Mouse (Mus musculus) MN1 (cell line): Measurements from ENCODE around the gene Pdpn.
"Not testable (repeated sequence)": the region's sequence is repeated elsewhere in the genome, so short reads cannot be mapped to it uniquely, and the experiment has no call there.

ENCODE experiments used
- DNase-seq: peaks from one replicate; pipeline ENCODE4 v3.0.0-alpha.2; 2016; ENCODE audit warnings: low spot score

Pdpn gene

GRCm38 (mm10) chr4:143299325-143300070 lies at the start of gene Pdpn:
Gene Pdpn (minus strand): TSS chr4:143299564.
- no peak for DNase-seq

- no peak for DNase-seq
These were observed 49.3 kb upstream of the Pdpn start for GRCm38 (mm10) chr4:143348678-143349077.

GRCm38 (mm10) chr4:143345491-143345890 lies 46.1 kb upstream of the Pdpn start:
- DNase-seq = not testable (repeated sequence)

DNA sequence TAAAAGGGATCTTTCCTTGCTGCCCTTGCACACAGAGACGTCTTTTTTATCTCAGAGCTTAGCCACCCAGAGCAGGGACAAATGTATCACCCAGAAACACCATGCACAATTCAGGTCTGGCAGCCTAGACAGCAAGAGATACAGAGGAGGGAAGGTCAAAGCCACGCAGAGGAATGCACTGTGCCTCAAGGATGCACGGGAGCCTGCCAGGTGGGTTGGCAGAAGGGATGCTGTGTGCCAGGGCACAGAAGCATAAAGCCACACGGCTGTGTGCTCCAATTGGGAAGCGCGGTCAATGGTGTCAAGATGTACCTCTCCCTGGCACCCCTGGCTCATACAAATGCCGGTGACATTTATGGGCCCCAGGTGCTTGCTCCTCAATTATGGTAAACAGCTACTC lies 42.1 kb upstream of the Pdpn start:
- DNase-seq = no peak

DNA sequence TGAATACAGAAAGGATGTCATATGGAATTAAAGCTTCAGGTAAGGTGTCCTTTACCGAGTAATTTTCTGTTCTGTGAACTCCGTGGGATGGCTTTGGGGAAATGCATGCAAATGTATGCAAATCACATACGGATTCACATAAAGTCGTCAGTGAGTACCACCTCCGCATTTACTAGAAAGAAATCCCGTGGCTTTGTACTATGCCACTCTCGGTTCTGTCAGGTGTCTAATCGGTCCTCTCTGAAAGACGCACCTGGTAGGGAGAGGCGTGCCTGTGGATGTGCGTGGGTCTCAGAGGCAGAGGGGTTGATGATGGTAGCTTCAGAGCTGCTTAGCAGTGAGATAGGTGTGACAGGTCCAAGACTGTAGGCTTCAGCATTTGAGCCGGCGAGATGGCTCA lies 40.4 kb upstream of the Pdpn start:
- DNase-seq = no peak

GRCm38 (mm10) chr4:143336096-143336495 lies 36.7 kb upstream of the Pdpn start:
- DNase-seq = no peak

GRCm38 (mm10) chr4:143334995-143335394 lies 35.6 kb upstream of the Pdpn start:
- no peak for DNase-seq

DNA sequence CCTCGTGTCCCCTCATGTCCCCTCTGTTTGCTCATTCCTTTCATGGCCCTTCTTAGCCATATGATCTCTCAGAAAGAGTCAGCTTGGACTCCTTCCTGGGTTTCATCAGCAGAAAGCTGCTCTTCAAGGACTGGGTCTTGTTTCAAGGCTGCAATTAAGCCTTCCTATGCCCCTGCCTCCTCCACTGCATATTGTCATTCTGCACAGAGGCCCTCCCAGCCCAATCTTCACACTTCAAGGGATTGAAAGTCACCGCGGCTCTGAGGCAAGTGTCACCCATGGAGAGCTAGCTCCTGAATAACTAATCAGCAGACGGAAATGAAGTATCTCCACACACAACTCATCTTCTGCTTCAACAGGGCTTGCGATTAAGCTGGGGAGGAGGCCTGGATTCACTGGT lies 34.8 kb upstream of the Pdpn start:
- DNase-seq = no peak

- no peak for DNase-seq
These were observed 32.4 kb upstream of the Pdpn start for GRCm38 (mm10) chr4:143331787-143332186.

- no peak for DNase-seq
These were observed 31.2 kb upstream of the Pdpn start for GRCm38 (mm10) chr4:143330566-143330965.

- DNase-seq = peak; percentile 11
These were observed 26.2 kb upstream of the Pdpn start for GRCm38 (mm10) chr4:143325625-143325941.

- DNase-seq = no peak
These were observed 25.7 kb upstream of the Pdpn start for GRCm38 (mm10) chr4:143324925-143325624.

GRCm38 (mm10) chr4:143324176-143324924 lies 25.0 kb upstream of the Pdpn start:
- DNase-seq = no peak

GRCm38 (mm10) chr4:143313299-143313698 lies 13.9 kb upstream of the Pdpn start:
- DNase-seq = no peak

GRCm38 (mm10) chr4:143311341-143311740 lies 12.0 kb upstream of the Pdpn start:
- DNase-seq = no peak

- no peak for DNase-seq
These were observed 6.8 kb upstream of the Pdpn start for GRCm38 (mm10) chr4:143305987-143306772.

DNA sequence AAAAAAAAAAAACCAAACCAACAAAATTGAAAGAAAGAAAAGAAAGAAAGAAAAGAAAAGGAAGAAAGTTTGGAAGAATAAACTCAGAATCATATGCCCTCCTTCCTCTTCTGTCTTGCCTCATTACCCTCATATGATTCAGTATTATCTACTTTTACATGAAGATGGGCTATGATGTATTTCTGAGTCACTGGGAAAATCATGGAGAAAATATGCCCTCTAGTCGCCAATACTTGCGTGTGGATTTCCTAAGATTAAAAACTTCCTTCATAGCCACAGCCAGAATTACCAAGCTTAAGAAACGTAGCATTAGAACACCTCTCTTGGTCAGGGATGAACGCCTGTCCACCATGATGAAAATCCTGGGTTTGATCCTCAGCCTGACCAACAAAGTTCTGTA lies 5.7 kb upstream of the Pdpn start:
- no peak for DNase-seq

- no peak for DNase-seq
These were observed 3.0 kb upstream of the Pdpn start for GRCm38 (mm10) chr4:143302279-143302890.

DNA sequence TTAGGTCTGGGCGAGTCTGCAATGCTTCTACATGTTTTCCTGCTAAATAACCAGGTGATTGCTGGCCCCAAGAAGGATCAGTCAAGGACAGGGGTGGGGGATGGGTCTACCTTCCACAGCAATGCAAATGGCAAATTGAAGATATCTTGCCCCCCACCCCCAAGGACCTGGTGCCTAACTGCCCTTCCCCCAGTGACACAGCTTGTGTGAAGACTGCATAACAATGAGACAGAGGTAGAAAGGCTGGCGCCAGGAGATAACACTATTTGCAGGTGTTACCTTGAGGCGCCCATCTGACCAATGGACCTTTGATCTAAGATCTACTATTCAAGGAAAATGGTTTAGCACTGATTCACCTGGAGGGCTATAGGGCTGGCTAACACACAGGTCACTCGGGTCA lies 2.5 kb upstream of the Pdpn start:
- DNase-seq = no peak

GRCm38 (mm10) chr4:143301042-143301441 lies 1.7 kb upstream of the Pdpn start:
- DNase-seq = no peak

DNA sequence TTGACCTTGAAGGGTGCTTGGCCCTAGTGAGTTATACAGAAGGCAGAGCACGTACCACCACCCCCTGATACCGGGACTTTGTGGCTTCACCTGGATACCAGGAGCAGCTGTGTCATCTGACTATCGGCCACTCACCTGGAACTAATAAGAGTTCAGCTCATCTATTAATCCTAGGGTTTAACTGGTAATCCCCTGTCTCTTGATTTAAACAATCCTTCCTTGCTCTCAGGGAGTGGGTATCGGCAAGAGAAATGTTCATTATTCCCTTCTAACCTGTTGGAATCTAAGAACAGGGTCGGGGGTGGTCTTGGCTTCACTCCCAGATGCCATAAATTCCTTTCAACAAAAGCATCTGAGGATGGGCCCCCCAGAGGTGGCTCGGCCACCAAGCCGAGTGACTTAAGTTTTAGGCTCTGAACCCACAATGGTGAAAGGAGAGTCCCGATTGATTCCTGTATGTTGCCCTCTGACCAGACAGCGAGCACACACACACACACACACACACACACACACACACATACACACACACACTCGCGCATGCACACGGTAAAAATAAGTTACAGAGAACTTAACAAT lies 837 bp upstream of the Pdpn start:
- DNase-seq = no peak
